Mouse (Mus musculus) small intestine, adult 2 months (tissue): ENCODE results near the gene Dgkk.

ENCODE experiments used
- CTCF ChIP-seq: fragments of 200-500 bp; IDR thresholded peaks from 2 replicates; pipeline ENCODE4 v1.5.1; 2012; ENCODE audit warnings: low read depth, mild to moderate bottlenecking, control low read depth, inconsistent platforms, low read length, moderate library complexity, mixed read lengths; ENCODE audit not compliant: insufficient replicate concordance, insufficient read length; ENCODE audit errors: extremely low read depth
- POLR2A ChIP-seq: fragments of 200-500 bp; IDR thresholded peaks from 2 replicates; pipeline ENCODE4 v1.6.1; 2012; ENCODE audit warnings: low read depth, mild to moderate bottlenecking, control low read depth, inconsistent platforms, low read length, moderate library complexity

DNA sequence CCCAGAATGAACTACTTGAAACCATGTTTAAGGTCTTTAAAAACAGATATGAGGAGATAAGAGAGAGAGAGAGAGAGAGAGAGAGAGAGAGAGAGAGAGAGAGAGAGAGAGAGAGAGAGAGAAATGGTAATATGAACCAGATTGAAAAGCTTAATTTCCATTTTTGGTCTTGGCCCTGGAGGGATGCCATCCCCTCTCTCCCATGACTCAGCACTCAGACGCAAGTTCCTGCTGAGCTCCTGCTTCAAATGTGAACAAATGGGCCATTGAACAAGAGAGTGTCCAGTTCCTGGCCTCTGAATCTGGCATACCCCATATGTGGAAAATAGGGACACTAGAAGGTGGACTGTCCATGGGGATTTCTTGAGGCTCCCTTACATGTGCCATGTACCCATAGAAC lies 192.8 kb downstream of the Dgkk start:
- TF ChIP-seq POLR2A (no peak), CTCF (no peak)
